Mouse (Mus musculus) C2C12 (cell line): ENCODE results near the gene 4930568D16Rik. TPM values are rescaled to one million over a fixed set of nuclear protein-coding genes. Genes with fewer than 3 reads are reported as not detected.

Source experiments
- H3K27me3 ChIP-seq: one replicate; pipeline ENCODE4 v1.6.1; 2011; ENCODE audit not compliant: control insufficient read depth, insufficient read depth, insufficient read length
- H3K36me3 ChIP-seq: one replicate; pipeline ENCODE4 v1.6.1; 2011; ENCODE audit not compliant: control insufficient read depth, insufficient read depth
- H3K4me3 ChIP-seq: one replicate; pipeline ENCODE4 v1.5.1; 2011; ENCODE audit warnings: mild to moderate bottlenecking, control low read depth; ENCODE audit not compliant: poor library complexity, insufficient read depth, severe bottlenecking
- H3K79me2 ChIP-seq: one replicate; pipeline ENCODE4 v1.6.1; 2011; ENCODE audit not compliant: control insufficient read depth, insufficient read depth
- H3K79me3 ChIP-seq: one replicate; pipeline ENCODE4 v1.6.1; 2011; ENCODE audit warnings: low read depth, control low read depth
- H3ac ChIP-seq: one replicate; pipeline ENCODE3; 2011; ENCODE audit warnings: low read depth; ENCODE audit not compliant: control insufficient read depth, insufficient read length
- CEBPB ChIP-seq: IDR thresholded peaks from one replicate; pipeline ENCODE4 v1.6.1; 2011; ENCODE audit warnings: low read depth, mild to moderate bottlenecking, control low read depth, moderate library complexity
- CTCF ChIP-seq: IDR thresholded peaks from one replicate; pipeline ENCODE4 v1.5.1; 2011; ENCODE audit not compliant: control insufficient read depth, insufficient read depth, insufficient read length
- FOSL1 ChIP-seq: IDR thresholded peaks from one replicate; pipeline ENCODE4 v1.8.0; 2011; ENCODE audit warnings: mild to moderate bottlenecking, low read length; ENCODE audit not compliant: poor library complexity, insufficient read depth, severe bottlenecking
- MAX ChIP-seq: IDR thresholded peaks from one replicate; pipeline ENCODE4 v1.6.1; 2011; ENCODE audit warnings: mild to moderate bottlenecking, control low read depth
- MYOD1 ChIP-seq: IDR thresholded peaks from one replicate; pipeline ENCODE4 v1.6.1; 2011; ENCODE audit warnings: low read depth; ENCODE audit not compliant: control insufficient read depth, insufficient read length
- MYOG ChIP-seq: IDR thresholded peaks from one replicate; pipeline ENCODE4 v1.6.1; 2011; ENCODE audit not compliant: control insufficient read depth, insufficient read length; ENCODE audit errors: extremely low read depth
- USF1 ChIP-seq: IDR thresholded peaks from one replicate; pipeline ENCODE4 v1.6.1; 2011; ENCODE audit warnings: low read depth, mild to moderate bottlenecking, control low read depth, moderate library complexity
- polyA plus RNA-seq: library from polyadenylated mRNA; unstranded; fragments of >200 nt; fragmentation: generic; extraction: Trizol; gene quantifications from one replicate; pipeline ENCODE4 v1.2.1, GENCODE M21; 2012; ENCODE audit warnings: missing spikeins

4930568D16Rik gene
- polyA plus RNA-seq, 1 experiment = not detected

DNA sequence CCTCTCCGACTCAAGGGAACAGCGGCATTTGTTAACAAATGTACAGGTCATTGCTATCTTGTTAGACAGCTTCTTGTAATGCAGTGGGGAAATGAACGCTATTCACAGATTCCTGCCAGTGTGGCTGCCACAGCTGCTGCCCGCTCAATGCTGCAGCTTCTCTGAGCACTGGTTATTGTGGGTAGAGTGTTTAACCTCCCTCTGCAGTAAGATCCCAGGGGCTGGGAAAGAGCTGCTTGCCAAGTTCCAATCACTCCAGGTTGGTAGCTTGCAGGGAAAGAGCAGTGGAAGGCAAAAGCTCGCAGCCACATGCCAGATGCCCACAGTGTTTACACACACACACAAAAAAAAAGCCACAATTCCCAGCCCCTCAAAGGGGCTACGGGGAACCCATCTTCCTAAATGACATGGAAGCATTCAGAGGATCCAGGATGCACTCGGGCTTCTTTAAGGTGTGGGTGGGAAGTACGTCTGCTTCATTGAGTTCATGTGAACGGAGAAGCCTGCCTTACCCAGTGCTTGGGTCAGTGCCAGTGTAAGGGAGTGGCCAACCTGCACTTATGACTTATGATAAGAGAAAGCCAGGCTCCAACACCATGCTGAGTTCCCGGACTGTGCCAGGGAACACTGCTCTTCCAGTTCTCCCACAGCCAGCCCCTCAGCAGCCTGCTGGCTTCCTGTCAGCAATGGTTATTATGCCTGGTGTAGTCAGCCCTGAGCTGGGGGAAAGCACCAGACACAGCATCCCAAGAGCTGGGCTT is 44.9 kb downstream of the 4930568D16Rik start:
- H3K79me2 ChIP-seq = no peaks in the 10 kb centered on the region
- no peak overlapping the region for H3ac ChIP-seq
- H3K79me3 ChIP-seq = no peaks in the 10 kb centered on the region
- no peak for TF ChIP-seq CEBPB
- TF ChIP-seq USF1 = no peak
- no peak for TF ChIP-seq MYOG
- no peak for TF ChIP-seq FOSL1
- no peak for TF ChIP-seq CTCF
- no peak for TF ChIP-seq MAX
- no peak overlapping the region for H3K4me3 ChIP-seq
- peaks cover 62% of the 10 kb centered on the region for H3K36me3 ChIP-seq
- H3K27me3 ChIP-seq = no peaks in the 10 kb centered on the region

GRCm38 (mm10) chr2:35320399-35320798 is 47.1 kb downstream of the 4930568D16Rik start:
- Histone ChIP-seq H3K36me3 (peaks cover 71% of the 10 kb centered on the region), H3K79me3 (no peaks in the 10 kb centered on the region), H3K4me3 (no peak overlapping the region), H3K79me2 (no peaks in the 10 kb centered on the region), H3ac (no peak overlapping the region), H3K27me3 (no peaks in the 10 kb centered on the region)
- no peak for TF ChIP-seq FOSL1
- TF ChIP-seq MYOD1 = no peak
- TF ChIP-seq MAX = no peak
- no peak for TF ChIP-seq CTCF
- no peak for TF ChIP-seq USF1
- no peak for TF ChIP-seq CEBPB
- no peak for TF ChIP-seq MYOG

GRCm38 (mm10) chr2:35318405-35318804 is 49.1 kb downstream of the 4930568D16Rik start:
- peaks cover 56% of the 10 kb centered on the region for H3K36me3 ChIP-seq
- no peak overlapping the region for H3ac ChIP-seq
- TF ChIP-seq CEBPB = no peak
- H3K27me3 ChIP-seq = no peaks in the 10 kb centered on the region
- no peak overlapping the region for H3K4me3 ChIP-seq
- no peaks in the 10 kb centered on the region for H3K79me2 ChIP-seq
- no peaks in the 10 kb centered on the region for H3K79me3 ChIP-seq

GRCm38 (mm10) chr2:35317604-35318003 is 49.9 kb downstream of the 4930568D16Rik start:
- Histone ChIP-seq H3K4me3 (no peak overlapping the region), H3K79me2 (no peaks in the 10 kb centered on the region), H3K27me3 (no peaks in the 10 kb centered on the region), H3K79me3 (no peaks in the 10 kb centered on the region), H3ac (no peak overlapping the region), H3K36me3 (peaks cover 48% of the 10 kb centered on the region)
- TF ChIP-seq CEBPB (no peak), MAX (no peak), CTCF (no peak), MYOD1 (no peak), USF1 (no peak), MYOG (no peak), FOSL1 (no peak)

DNA sequence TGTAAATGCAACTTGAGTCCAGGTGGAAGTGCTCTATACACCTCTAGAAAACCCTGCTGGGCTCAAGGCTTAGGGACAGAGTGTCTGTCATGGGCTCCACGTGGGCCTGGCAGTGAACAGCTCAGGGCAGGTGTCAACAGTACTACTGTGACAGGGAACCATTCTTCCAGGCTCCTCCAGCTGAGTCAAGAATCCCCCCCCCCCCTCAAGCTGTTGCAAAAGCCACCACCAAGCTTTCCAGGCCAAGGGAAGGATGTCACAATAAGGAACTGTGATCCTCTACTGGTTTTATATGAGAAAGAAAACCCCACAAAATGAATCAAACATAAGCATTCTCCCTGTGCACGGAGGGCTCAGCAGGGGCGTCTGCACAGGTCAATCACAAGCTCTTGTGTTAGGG is 53.2 kb downstream of the 4930568D16Rik start:
- peaks cover 20% of the 10 kb centered on the region for H3K36me3 ChIP-seq
- H3K79me3 ChIP-seq = no peaks in the 10 kb centered on the region
- no peaks in the 10 kb centered on the region for H3K79me2 ChIP-seq
- no peak overlapping the region for H3K4me3 ChIP-seq
- no peak overlapping the region for H3ac ChIP-seq
- TF ChIP-seq FOSL1 (no peak), MYOD1 (no peak), CTCF (no peak)
- H3K27me3 ChIP-seq = no peaks in the 10 kb centered on the region

- Histone ChIP-seq H3K4me3 (no peak overlapping the region), H3K79me3 (no peaks in the 10 kb centered on the region), H3K36me3 (peaks cover 26% of the 10 kb centered on the region), H3ac (no peak overlapping the region), H3K27me3 (no peaks in the 10 kb centered on the region), H3K79me2 (no peaks in the 10 kb centered on the region)
- no peak for TF ChIP-seq CTCF
- TF ChIP-seq FOSL1 = no peak
These were observed 57.5 kb downstream of the 4930568D16Rik start for GRCm38 (mm10) chr2:35309906-35310493.
